Mouse (Mus musculus) liver, embryonic 12.5 days (tissue): ENCODE data around the gene Drd3. TPM values are rescaled to one million over a fixed set of nuclear protein-coding genes. Genes with fewer than 3 reads are reported as not detected.

ENCODE experiments used
- ATAC-seq: fragments of 200-750 bp; cut with Nextera tagmentation; 2 replicates; pipeline ENCODE4 v1.8.0; 2017; ENCODE audit warnings: moderate number of reproducible peaks, mild to moderate bottlenecking, moderate library complexity
- H3K27ac ChIP-seq: fragments of 300-500 bp; sonication (generic); 2 replicates; pipeline ENCODE4 v1.5.1; 2016; ENCODE audit warnings: mild to moderate bottlenecking
- H3K27me3 ChIP-seq: fragments of 300-500 bp; sonication (generic); replicated peaks from 2 replicates; pipeline ENCODE4 v1.6.1; 2016; ENCODE audit warnings: mild to moderate bottlenecking, moderate library complexity
- H3K36me3 ChIP-seq: fragments of 300-500 bp; sonication (generic); 2 replicates; pipeline ENCODE4 v1.6.1; 2016; ENCODE audit warnings: mild to moderate bottlenecking, moderate library complexity
- H3K4me1 ChIP-seq: fragments of 300-500 bp; sonication (generic); 2 replicates; pipeline ENCODE4 v1.6.1; 2016
- H3K4me2 ChIP-seq: fragments of 300-500 bp; sonication (generic); 2 replicates; pipeline ENCODE4 v1.6.1; 2016; ENCODE audit warnings: mild to moderate bottlenecking, moderate library complexity
- H3K4me3 ChIP-seq: fragments of 300-500 bp; sonication (generic); 2 replicates; pipeline ENCODE4 v1.5.1; 2016; ENCODE audit warnings: mild to moderate bottlenecking, moderate library complexity
- H3K9ac ChIP-seq: fragments of 300-500 bp; sonication (generic); 2 replicates; pipeline ENCODE4 v1.6.1; 2016; ENCODE audit warnings: mild to moderate bottlenecking, moderate library complexity
- H3K9me3 ChIP-seq: fragments of 300-500 bp; sonication (generic); replicated peaks from 2 replicates; pipeline ENCODE4 v1.6.1; 2016; ENCODE audit warnings: mild to moderate bottlenecking, moderate library complexity
- WGBS: fragments of 180-500 bp; shearing (Covaris S2); methylation state at CpG from one replicate; pipeline ENCODE4 v1.1.7; 2016; ENCODE audit not compliant: insufficient replicate concordance; 5-methylcytosine and 5-hydroxymethylcytosine counted together
- polyA plus RNA-seq: library from polyadenylated mRNA; unstranded; fragments of >200 nt; fragmentation: Nextera tagmentation; extraction: Ambion mirVana; gene quantifications from 2 replicates; pipeline ENCODE4 v1.2.1, GENCODE M21; 2016

Drd3 gene
- polyA plus RNA-seq, 1 experiment from 2014 or later: not detected

- no peak for ATAC-seq
- Histone ChIP-seq H3K27me3 (no peaks in the 10 kb centered on the region), H3K4me3 (no peak overlapping the region), H3K36me3 (no peaks in the 10 kb centered on the region), H3K4me2 (no peak overlapping the region), H3K4me1 (no peaks in the 10 kb centered on the region), H3K27ac (no peak overlapping the region), H3K9ac (no peak overlapping the region), H3K9me3 (no peaks in the 10 kb centered on the region)
- WGBS: 65% methylated on average over 4 of the region's 4 CpGs
These were observed 15.9 kb upstream of the Drd3 start for GRCm38 (mm10) chr16:43737933-43738332.

GRCm38 (mm10) chr16:43740936-43741335, 12.9 kb upstream of the Drd3 start:
- Histone ChIP-seq H3K36me3 (no peaks in the 10 kb centered on the region), H3K27ac (no peak overlapping the region), H3K4me1 (no peaks in the 10 kb centered on the region), H3K9me3 (no peaks in the 10 kb centered on the region), H3K9ac (no peak overlapping the region), H3K27me3 (no peaks in the 10 kb centered on the region), H3K4me2 (no peak overlapping the region), H3K4me3 (no peak overlapping the region)
- WGBS: 46% methylated on average over 2 of the region's 2 CpGs
- no peak for ATAC-seq

- H3K4me1 ChIP-seq: no peaks in the 10 kb centered on the region
- no peak overlapping the region for H3K9ac ChIP-seq
- H3K27me3 ChIP-seq: no peaks in the 10 kb centered on the region
- 61% methylated on average over 2 of the region's 2 CpGs for WGBS
- no peak overlapping the region for H3K4me2 ChIP-seq
- no peaks in the 10 kb centered on the region for H3K36me3 ChIP-seq
- no peak for ATAC-seq
- no peak overlapping the region for H3K4me3 ChIP-seq
- no peaks in the 10 kb centered on the region for H3K9me3 ChIP-seq
- no peak overlapping the region for H3K27ac ChIP-seq
These were observed 5.4 kb upstream of the Drd3 start for GRCm38 (mm10) chr16:43748424-43748823.

- H3K36me3 ChIP-seq: no peaks in the 10 kb centered on the region
These were observed 926 bp upstream of the Drd3 start for GRCm38 (mm10) chr16:43752900-43753299.

GRCm38 (mm10) chr16:43772358-43772757, 18.5 kb downstream of the Drd3 start:
- H3K36me3 ChIP-seq: no peaks in the 10 kb centered on the region
- no peaks in the 10 kb centered on the region for H3K27me3 ChIP-seq
- no peak overlapping the region for H3K4me3 ChIP-seq
- H3K4me1 ChIP-seq: no peaks in the 10 kb centered on the region
- H3K9ac ChIP-seq: no peak overlapping the region
- no peak for ATAC-seq
- no peaks in the 10 kb centered on the region for H3K9me3 ChIP-seq
- WGBS: 60% methylated on average over 3 of the region's 3 CpGs
- H3K4me2 ChIP-seq: no peak overlapping the region
- H3K27ac ChIP-seq: no peak overlapping the region

More at GRCm38 (mm10) chr16:43752900-43753299, 926 bp upstream of the Drd3 start:
- Histone ChIP-seq H3K9me3 (no peaks in the 10 kb centered on the region), H3K4me1 (no peaks in the 10 kb centered on the region), H3K4me3 (no peak overlapping the region), H3K27me3 (no peaks in the 10 kb centered on the region), H3K27ac (no peak overlapping the region), H3K4me2 (no peak overlapping the region), H3K9ac (no peak overlapping the region)
- ATAC-seq: no peak
- 62% methylated on average over 8 of the region's 8 CpGs for WGBS

DNA sequence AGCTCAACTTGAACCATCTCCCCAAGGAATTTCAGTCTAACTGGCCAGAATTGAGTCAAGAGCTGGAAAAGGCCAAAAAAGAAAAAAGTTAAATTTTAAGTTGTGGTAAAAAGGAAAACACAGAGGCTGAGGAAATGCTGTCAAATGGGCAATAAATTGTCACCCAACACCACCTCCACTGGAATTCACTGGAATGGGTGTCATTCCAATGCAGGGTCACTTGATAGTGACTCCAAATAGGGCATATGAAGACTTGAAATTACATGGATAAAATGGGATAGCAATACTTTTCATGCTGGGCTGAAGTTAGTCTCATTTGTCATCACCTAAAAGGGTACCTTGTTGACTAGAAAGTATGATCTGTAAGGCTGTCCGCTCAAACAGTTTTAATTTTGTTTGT, 18.9 kb downstream of the Drd3 start:
- H3K4me1 ChIP-seq: no peaks in the 10 kb centered on the region
- WGBS: 78% methylated on average over 1 of the region's 1 CpGs
- no peak overlapping the region for H3K4me2 ChIP-seq
- H3K36me3 ChIP-seq: no peaks in the 10 kb centered on the region
- no peak overlapping the region for H3K4me3 ChIP-seq
- no peaks in the 10 kb centered on the region for H3K9me3 ChIP-seq
- ATAC-seq: no peak
- H3K27ac ChIP-seq: no peak overlapping the region
- H3K9ac ChIP-seq: no peak overlapping the region
- H3K27me3 ChIP-seq: no peaks in the 10 kb centered on the region

GRCm38 (mm10) chr16:43773506-43773905, 19.7 kb downstream of the Drd3 start:
- no peaks in the 10 kb centered on the region for H3K9me3 ChIP-seq
- 77% methylated on average over 4 of the region's 4 CpGs for WGBS
- no peak overlapping the region for H3K27ac ChIP-seq
- H3K27me3 ChIP-seq: no peaks in the 10 kb centered on the region
- no peak overlapping the region for H3K9ac ChIP-seq
- ATAC-seq: no peak
- H3K36me3 ChIP-seq: no peaks in the 10 kb centered on the region
- H3K4me3 ChIP-seq: no peak overlapping the region
- H3K4me2 ChIP-seq: no peak overlapping the region
- H3K4me1 ChIP-seq: no peaks in the 10 kb centered on the region

DNA sequence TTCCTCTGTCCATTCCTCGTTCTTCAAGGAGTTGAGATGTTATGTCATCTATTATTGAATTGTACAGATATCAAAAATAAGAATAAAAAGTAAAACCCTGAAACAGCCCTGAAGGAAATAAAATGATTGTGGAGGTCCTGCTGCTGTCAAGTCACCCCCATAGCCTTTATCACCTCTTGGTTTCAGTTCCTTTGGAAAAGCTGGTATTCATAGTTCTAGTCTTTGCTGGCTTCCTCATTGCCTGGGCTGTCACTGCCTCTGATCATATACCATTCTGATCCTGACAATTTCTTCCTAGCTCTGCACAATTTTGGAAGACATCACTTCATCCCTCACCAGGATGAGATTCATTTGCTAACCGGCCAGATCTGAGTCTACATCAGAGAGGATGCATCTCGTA, 23.1 kb downstream of the Drd3 start:
- ATAC-seq: no peak
- Histone ChIP-seq H3K36me3 (no peaks in the 10 kb centered on the region), H3K9ac (no peak overlapping the region), H3K4me1 (no peaks in the 10 kb centered on the region), H3K9me3 (no peaks in the 10 kb centered on the region), H3K4me2 (no peak overlapping the region), H3K27me3 (no peaks in the 10 kb centered on the region), H3K27ac (no peak overlapping the region), H3K4me3 (no peak overlapping the region)
- WGBS: 65% methylated on average over 3 of the region's 3 CpGs

- 42% methylated on average over 4 of the region's 4 CpGs for WGBS
- Histone ChIP-seq H3K9ac (no peak overlapping the region), H3K4me2 (no peak overlapping the region), H3K4me1 (no peaks in the 10 kb centered on the region), H3K27me3 (no peaks in the 10 kb centered on the region; the same call in 1 of the 2 replicates), H3K27ac (no peak overlapping the region), H3K4me3 (no peak overlapping the region), H3K36me3 (no peaks in the 10 kb centered on the region), H3K9me3 (no peaks in the 10 kb centered on the region)
- ATAC-seq: no peak
These were observed 45.7 kb downstream of the Drd3 start for GRCm38 (mm10) chr16:43799541-43799940.

DNA sequence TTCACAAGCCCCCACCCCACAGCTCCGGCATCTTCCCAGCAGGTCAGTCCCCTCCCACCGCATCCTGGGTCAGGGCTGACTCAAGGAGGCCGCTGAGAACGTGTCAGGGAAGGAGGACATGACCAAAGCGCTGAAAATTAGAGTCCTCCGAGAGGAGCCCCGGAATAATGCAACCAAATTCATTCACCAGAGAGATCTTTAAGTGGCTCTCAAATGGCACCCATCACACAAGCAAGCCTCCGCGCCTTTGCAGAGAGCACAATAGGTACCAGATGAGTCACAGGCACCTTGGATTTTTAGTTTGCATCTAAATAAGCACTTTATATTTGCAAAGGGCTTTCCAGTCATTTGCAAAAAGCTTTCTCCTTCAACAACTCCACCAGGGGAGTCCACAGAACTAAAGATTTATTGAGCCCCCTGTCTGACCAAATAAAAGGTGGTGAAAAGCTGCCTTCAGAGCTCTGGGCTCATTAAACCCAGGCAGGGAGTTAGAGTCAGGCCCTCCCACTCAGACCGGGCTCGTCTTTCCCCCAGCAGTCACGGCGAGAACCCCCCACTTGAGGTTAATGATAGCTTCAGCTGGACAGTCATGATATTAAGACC, 46.4 kb downstream of the Drd3 start:
- no peak for ATAC-seq
- Histone ChIP-seq H3K9ac (no peak overlapping the region), H3K36me3 (no peaks in the 10 kb centered on the region), H3K4me3 (no peak overlapping the region), H3K27ac (no peak overlapping the region), H3K4me2 (no peak overlapping the region), H3K27me3 (no peaks in the 10 kb centered on the region; the same call in 1 of the 2 replicates), H3K4me1 (no peaks in the 10 kb centered on the region), H3K9me3 (no peaks in the 10 kb centered on the region)
- 26% methylated on average over 13 of the region's 13 CpGs for WGBS

- H3K4me2 ChIP-seq: no peak overlapping the region
- H3K9ac ChIP-seq: no peak overlapping the region
- WGBS: 59% methylated on average over 3 of the region's 3 CpGs
- no peaks in the 10 kb centered on the region for H3K4me1 ChIP-seq
- ATAC-seq: no peak
- H3K36me3 ChIP-seq: no peaks in the 10 kb centered on the region
- no peaks in the 10 kb centered on the region; the same call in 1 of the 2 replicates for H3K27me3 ChIP-seq
- H3K4me3 ChIP-seq: no peak overlapping the region
- H3K9me3 ChIP-seq: no peaks in the 10 kb centered on the region
- no peak overlapping the region for H3K27ac ChIP-seq
These were observed 47.3 kb downstream of the Drd3 start for GRCm38 (mm10) chr16:43801137-43801536.

- H3K9ac ChIP-seq: no peak overlapping the region
- no peaks in the 10 kb centered on the region for H3K4me1 ChIP-seq
- peak overlapping the region; percentile 28; the same call in 1 of the 2 replicates for H3K4me3 ChIP-seq
- 4% methylated on average over 18 of the region's 18 CpGs for WGBS
- no peak overlapping the region for H3K27ac ChIP-seq
- peak overlapping the region; percentile 60 for H3K4me2 ChIP-seq
- no peaks in the 10 kb centered on the region for H3K9me3 ChIP-seq
- ATAC-seq: no peak
- H3K27me3 ChIP-seq: no peaks in the 10 kb centered on the region; the same call in 1 of the 2 replicates
- no peaks in the 10 kb centered on the region for H3K36me3 ChIP-seq
These were observed 48.0 kb downstream of the Drd3 start for GRCm38 (mm10) chr16:43801791-43802307.

GRCm38 (mm10) chr16:43802466-43802865, 48.6 kb downstream of the Drd3 start:
- Histone ChIP-seq H3K27ac (no peak overlapping the region), H3K4me1 (no peaks in the 10 kb centered on the region), H3K9ac (no peak overlapping the region), H3K4me3 (no peak overlapping the region), H3K36me3 (no peaks in the 10 kb centered on the region), H3K4me2 (no peak overlapping the region), H3K27me3 (no peaks in the 10 kb centered on the region; the same call in 1 of the 2 replicates), H3K9me3 (no peaks in the 10 kb centered on the region)
- 40% methylated on average over 5 of the region's 5 CpGs for WGBS
- no peak for ATAC-seq
